Mouse (Mus musculus): Measurements from ENCODE around the gene Galnt10. TPM values are rescaled to one million over a fixed set of nuclear protein-coding genes. Genes with fewer than 3 reads are reported as not detected.

The Galnt10 gene
- polyA plus RNA-seq, 1 experiment from 2014 or later: 20.7 TPM

DNA sequence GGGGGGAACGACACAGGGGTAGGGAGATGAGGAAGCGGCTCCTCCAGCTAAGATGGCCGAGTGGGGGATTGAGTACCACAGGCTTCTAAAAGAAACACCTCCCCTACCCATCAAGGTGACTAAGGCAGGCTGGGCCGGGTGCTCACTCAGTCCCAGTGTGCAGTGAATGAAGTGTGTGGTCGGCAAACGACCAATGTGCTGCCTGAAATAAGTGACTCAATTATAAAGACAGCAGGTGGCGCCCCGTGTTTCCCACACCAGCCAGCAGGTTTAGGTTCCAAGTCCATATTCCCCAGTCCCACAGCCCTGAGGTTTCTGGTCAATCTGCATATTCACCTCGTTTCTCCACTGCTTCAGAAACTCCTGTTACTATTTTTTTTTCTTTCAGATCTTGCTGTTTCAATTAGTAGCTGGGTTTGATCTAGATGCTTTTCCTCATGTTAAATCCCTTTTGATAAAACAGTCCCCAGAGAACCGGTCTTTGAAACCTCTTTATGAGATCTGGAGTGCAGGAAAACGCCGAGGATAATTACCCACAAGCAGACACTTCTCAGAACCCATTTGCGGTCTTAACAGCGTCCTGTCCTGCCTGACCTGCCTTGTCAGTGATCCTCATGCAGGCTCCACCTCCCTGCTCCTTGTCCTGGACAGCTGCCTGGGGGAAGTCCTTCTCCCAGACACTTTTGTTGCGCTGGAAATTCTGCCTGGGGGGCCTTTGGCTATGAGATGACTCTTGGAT, 27.5 kb upstream of the Galnt10 start:
- DNase-seq (ENCODE audit: low spot score): peak; percentile 79
- H3K27me3 ChIP-seq (ENCODE audit: insufficient read depth, poor library complexity, severe bottlenecking): peaks cover 18% of the 10 kb centered on the region
- peaks cover 28% of the 10 kb centered on the region for H3K4me1 ChIP-seq
- H3K9me3 ChIP-seq: no peaks in the 10 kb centered on the region
- 35% methylated on average over 15 of the region's 15 CpGs for WGBS
- H3K4me3 ChIP-seq: no peak overlapping the region
- H3K36me3 ChIP-seq: no peaks in the 10 kb centered on the region
- H3K27ac ChIP-seq: no peak overlapping the region

DNA sequence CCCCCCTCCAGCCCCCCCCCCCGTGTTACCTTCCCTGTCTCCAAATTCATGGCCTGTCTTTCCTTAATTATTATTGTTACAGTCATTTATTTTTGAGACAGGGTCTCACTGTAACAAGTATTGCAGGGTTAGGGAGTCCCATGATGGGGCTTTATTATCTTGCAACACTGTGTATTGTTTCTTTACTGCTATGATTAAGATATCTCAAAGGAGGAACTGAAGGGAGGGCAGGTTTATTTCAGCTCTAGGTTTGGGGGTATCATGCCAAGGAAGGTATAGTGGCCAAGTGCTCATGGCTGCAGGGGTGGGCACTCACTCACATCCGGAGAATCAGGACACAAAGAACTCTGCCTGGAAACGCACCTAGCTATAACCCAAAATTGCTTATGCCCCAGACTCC, 23.8 kb upstream of the Galnt10 start:
- Histone ChIP-seq H3K27ac (no peak overlapping the region), H3K36me3 (no peaks in the 10 kb centered on the region), H3K4me3 (no peak overlapping the region), H3K9me3 (no peaks in the 10 kb centered on the region), H3K27me3 (ENCODE audit: insufficient read depth, poor library complexity, severe bottlenecking) (peaks cover 9% of the 10 kb centered on the region; the same call in 1 of the 2 replicates), H3K4me1 (peaks cover 11% of the 10 kb centered on the region)
- WGBS: 73% methylated on average over 3 of the region's 3 CpGs
- no peak for DNase-seq (ENCODE audit: low spot score)

DNA sequence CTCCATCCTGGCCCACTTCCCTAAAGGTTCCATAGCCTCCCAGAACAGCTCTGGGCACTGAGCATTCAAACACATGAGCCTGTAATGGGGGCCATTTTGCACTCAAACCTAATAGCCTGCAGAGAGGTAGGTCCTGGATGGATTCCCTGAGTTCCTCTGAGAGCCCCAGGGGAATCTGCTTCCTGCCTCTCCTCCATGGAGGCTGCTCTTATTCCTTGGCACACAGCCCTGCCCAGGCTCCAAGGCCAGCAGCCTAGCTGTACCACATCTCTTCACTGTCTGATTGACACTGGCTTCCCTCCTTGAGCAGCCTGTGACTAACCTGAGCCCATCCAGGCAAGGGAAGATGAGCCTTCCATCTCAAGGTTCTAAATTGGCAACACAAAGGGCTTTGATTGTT, 23.4 kb upstream of the Galnt10 start:
- no peak overlapping the region for H3K27ac ChIP-seq
- H3K27me3 ChIP-seq (ENCODE audit: insufficient read depth, poor library complexity, severe bottlenecking): 0 out of 2 replicates have a peak, but pooled peaks cover 8% of the 10 kb centered on the region
- peaks cover 11% of the 10 kb centered on the region for H3K4me1 ChIP-seq
- H3K4me3 ChIP-seq: no peak overlapping the region
- H3K36me3 ChIP-seq: no peaks in the 10 kb centered on the region
- no peaks in the 10 kb centered on the region for H3K9me3 ChIP-seq
- no peak for DNase-seq (ENCODE audit: low spot score)

- Histone ChIP-seq H3K4me3 (no peak overlapping the region), H3K4me1 (no peaks in the 10 kb centered on the region), H3K36me3 (no peaks in the 10 kb centered on the region), H3K9me3 (no peaks in the 10 kb centered on the region), H3K27ac (no peak overlapping the region), H3K27me3 (ENCODE audit: insufficient read depth, poor library complexity, severe bottlenecking) (0 out of 2 replicates have a peak, but pooled peaks cover 8% of the 10 kb centered on the region)
- no peak for DNase-seq (ENCODE audit: low spot score)
- 60% methylated on average over 5 of the region's 5 CpGs for WGBS
These were observed 20.8 kb upstream of the Galnt10 start for GRCm38 (mm10) chr11:57624490-57624893.

GRCm38 (mm10) chr11:57625465-57625864, 19.8 kb upstream of the Galnt10 start:
- H3K9me3 ChIP-seq: no peaks in the 10 kb centered on the region
- 0 out of 2 replicates have a peak, but pooled peaks cover 8% of the 10 kb centered on the region for H3K27me3 ChIP-seq (ENCODE audit: insufficient read depth, poor library complexity, severe bottlenecking)
- DNase-seq (ENCODE audit: low spot score): no peak
- no peaks in the 10 kb centered on the region for H3K36me3 ChIP-seq
- H3K4me3 ChIP-seq: no peak overlapping the region
- no peaks in the 10 kb centered on the region for H3K4me1 ChIP-seq
- H3K27ac ChIP-seq: no peak overlapping the region

- 61% methylated on average over 9 of the region's 9 CpGs for WGBS
- no peaks in the 10 kb centered on the region for H3K9me3 ChIP-seq
- H3K4me3 ChIP-seq: no peak overlapping the region
- DNase-seq (ENCODE audit: low spot score): no peak
- H3K4me1 ChIP-seq: peaks cover 5% of the 10 kb centered on the region; the same call in 1 of the 2 replicates
- no peaks in the 10 kb centered on the region for H3K36me3 ChIP-seq
- H3K27me3 ChIP-seq (ENCODE audit: insufficient read depth, poor library complexity, severe bottlenecking): 0 out of 2 replicates have a peak, but pooled peaks cover 8% of the 10 kb centered on the region
- no peak overlapping the region for H3K27ac ChIP-seq
These were observed 18.0 kb upstream of the Galnt10 start for GRCm38 (mm10) chr11:57627086-57627735.

DNA sequence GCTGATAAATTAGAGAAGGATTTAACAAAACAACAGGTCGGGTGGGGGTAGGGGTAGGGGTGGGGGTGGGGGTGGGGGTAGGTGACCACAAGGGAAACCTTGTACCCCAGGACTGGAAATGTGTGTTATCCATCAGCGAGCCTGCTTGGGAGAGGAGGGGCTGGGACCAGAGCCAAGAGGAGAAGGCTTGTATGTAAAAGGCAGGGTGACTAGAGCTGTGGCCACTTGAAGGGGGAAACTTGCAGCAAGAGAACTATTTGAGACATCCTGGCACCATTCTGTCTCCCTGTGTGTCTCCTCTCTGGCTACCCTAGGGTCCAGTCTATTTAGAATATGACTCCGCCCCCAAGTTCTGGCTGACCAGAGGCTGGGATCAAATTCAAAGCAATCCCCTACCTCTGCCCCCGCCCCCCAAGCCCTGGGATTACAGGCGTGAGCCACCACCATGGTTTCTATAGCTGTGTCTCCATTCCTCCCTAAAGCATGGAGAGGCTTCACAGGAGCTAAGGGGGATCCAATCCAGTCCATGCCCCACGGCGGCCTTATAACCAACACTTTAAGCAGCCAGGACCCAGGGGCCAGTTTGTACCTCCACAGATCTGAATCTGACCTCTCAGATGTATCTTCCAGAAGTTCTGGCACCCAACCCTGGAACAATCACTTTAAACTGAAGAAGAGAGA, 13.3 kb upstream of the Galnt10 start:
- no peak overlapping the region for H3K4me3 ChIP-seq
- no peak for DNase-seq (ENCODE audit: low spot score)
- H3K9me3 ChIP-seq: no peaks in the 10 kb centered on the region
- peaks cover 5% of the 10 kb centered on the region; the same call in 1 of the 2 replicates for H3K27me3 ChIP-seq (ENCODE audit: insufficient read depth, poor library complexity, severe bottlenecking)
- H3K4me1 ChIP-seq: peaks cover 11% of the 10 kb centered on the region
- H3K27ac ChIP-seq: 0 out of 2 replicates have a peak overlapping the region, but pooled peaks have one; percentile 16
- 76% methylated on average over 7 of the region's 7 CpGs for WGBS
- no peaks in the 10 kb centered on the region for H3K36me3 ChIP-seq

GRCm38 (mm10) chr11:57633006-57633405, 12.2 kb upstream of the Galnt10 start:
- WGBS: 88% methylated on average over 2 of the region's 2 CpGs
- Histone ChIP-seq H3K4me1 (peaks cover 11% of the 10 kb centered on the region), H3K4me3 (no peak overlapping the region), H3K36me3 (no peaks in the 10 kb centered on the region), H3K27ac (no peak overlapping the region), H3K27me3 (ENCODE audit: insufficient read depth, poor library complexity, severe bottlenecking) (peaks cover 5% of the 10 kb centered on the region; the same call in 1 of the 2 replicates), H3K9me3 (no peaks in the 10 kb centered on the region)
- DNase-seq (ENCODE audit: low spot score): no peak

GRCm38 (mm10) chr11:57633975-57634585, 11.2 kb upstream of the Galnt10 start:
- H3K9me3 ChIP-seq: no peaks in the 10 kb centered on the region
- DNase-seq (ENCODE audit: low spot score): no peak
- H3K4me1 ChIP-seq: peaks cover 11% of the 10 kb centered on the region
- H3K36me3 ChIP-seq: no peaks in the 10 kb centered on the region
- H3K27ac ChIP-seq: no peak overlapping the region
- WGBS: 71% methylated on average over 6 of the region's 6 CpGs
- H3K4me3 ChIP-seq: no peak overlapping the region
- H3K27me3 ChIP-seq (ENCODE audit: insufficient read depth, poor library complexity, severe bottlenecking): peaks cover 5% of the 10 kb centered on the region; the same call in 1 of the 2 replicates

DNA sequence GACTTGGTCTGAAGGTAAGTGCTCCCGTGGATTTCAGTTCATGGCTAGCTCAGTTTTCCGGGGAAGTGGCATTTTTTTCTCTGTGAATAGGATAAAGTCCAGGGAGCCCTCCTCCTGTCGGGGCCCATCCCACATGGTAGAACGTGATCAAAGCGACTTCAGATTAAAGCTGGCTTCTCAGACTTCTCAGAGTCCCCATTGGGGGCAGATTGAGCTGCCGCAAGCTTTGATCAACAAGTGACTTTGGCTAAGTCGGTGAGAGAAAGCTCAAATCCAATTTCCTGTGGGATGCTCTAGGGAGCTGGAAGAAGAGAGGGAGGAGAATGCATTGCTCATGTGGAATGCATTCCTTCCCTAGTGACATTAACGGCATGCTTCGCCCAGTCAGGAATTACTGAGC, 10.1 kb upstream of the Galnt10 start:
- DNase-seq (ENCODE audit: low spot score): no peak
- 15% methylated on average over 9 of the region's 9 CpGs for WGBS

GRCm38 (mm10) chr11:57643691-57644090, 1.6 kb upstream of the Galnt10 start:
- WGBS: 56% methylated on average over 2 of the region's 2 CpGs
- Histone ChIP-seq H3K36me3 (0 out of 2 replicates have a peak, but pooled peaks cover 4% of the 10 kb centered on the region), H3K4me3 (peak overlapping the region; percentile 87), H3K9me3 (no peaks in the 10 kb centered on the region), H3K27me3 (ENCODE audit: insufficient read depth, poor library complexity, severe bottlenecking) (0 out of 2 replicates have a peak, but pooled peaks cover 7% of the 10 kb centered on the region), H3K27ac (peak overlapping the region; percentile 96; the same call in 1 of the 2 replicates), H3K4me1 (peaks cover 34% of the 10 kb centered on the region)
- no peak for DNase-seq (ENCODE audit: low spot score)

More for the DNA sequence above, 10.1 kb upstream of the Galnt10 start:
- no peaks in the 10 kb centered on the region for H3K36me3 ChIP-seq
- H3K4me1 ChIP-seq: peaks cover 11% of the 10 kb centered on the region
- no peak overlapping the region for H3K4me3 ChIP-seq
- H3K27me3 ChIP-seq (ENCODE audit: insufficient read depth, poor library complexity, severe bottlenecking): peaks cover 5% of the 10 kb centered on the region; the same call in 1 of the 2 replicates
- no peak overlapping the region for H3K27ac ChIP-seq
- H3K9me3 ChIP-seq: no peaks in the 10 kb centered on the region

DNA sequence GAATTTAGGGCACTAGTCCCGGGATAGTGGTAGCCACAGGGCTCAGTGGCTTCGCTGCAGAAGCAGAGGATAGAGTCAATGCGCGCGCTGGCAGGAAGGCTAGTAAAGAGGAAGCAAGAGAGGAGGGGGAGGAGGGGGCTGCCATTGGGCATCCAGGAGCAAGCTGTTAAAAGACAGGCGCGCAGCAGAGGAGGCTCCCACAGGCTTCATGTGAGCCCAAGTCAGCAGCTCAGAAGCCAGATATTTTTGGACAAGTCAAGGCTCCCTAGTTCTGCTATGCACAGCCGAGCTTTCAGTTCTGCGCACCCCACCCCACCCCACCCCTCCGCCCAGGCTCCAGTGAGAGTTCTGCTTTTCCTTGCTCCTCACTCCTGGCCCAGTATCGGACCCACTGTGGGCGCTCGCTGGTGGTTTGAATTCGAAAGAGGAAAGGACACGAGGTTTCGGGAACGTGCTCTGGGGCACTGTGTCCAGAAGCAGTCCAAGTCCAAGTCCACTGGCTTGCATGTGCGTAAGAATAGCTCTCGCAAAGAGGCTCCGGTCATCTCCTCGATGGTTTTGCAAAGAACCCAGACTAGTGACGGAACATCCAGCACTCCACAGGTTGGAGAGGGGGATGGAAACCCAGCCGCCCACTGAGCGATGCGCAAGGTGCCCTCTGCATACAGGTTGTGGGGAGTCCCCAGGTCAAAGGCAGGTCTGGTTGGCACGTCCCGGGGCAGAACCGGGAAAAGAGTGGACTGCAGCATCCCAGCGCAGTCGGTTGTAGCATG, 811 bp upstream of the Galnt10 start:
- H3K36me3 ChIP-seq: 0 out of 2 replicates have a peak, but pooled peaks cover 4% of the 10 kb centered on the region
- 0 out of 2 replicates have a peak, but pooled peaks cover 8% of the 10 kb centered on the region for H3K27me3 ChIP-seq (ENCODE audit: insufficient read depth, poor library complexity, severe bottlenecking)
- no peaks in the 10 kb centered on the region for H3K9me3 ChIP-seq
- peak; percentile 88 for DNase-seq (ENCODE audit: low spot score)
- WGBS: under 1% methylated on average over 30 of the region's 30 CpGs
- H3K4me1 ChIP-seq: peaks cover 40% of the 10 kb centered on the region
- peak overlapping the region; percentile 96 for H3K27ac ChIP-seq
- H3K4me3 ChIP-seq: peak overlapping the region; percentile 87
